Mouse (Mus musculus) myocyte (in vitro differentiated cells): ENCODE results near the gene Copg1.

Experiments
- E2F4 ChIP-seq: IDR thresholded peaks from one replicate; pipeline ENCODE4 v1.6.1; 2011; ENCODE audit warnings: mild to moderate bottlenecking, control low read depth, moderate library complexity; ENCODE audit not compliant: insufficient read depth
- MAX ChIP-seq: IDR thresholded peaks from one replicate; pipeline ENCODE4 v1.6.1; 2011; ENCODE audit warnings: low read depth, mild to moderate bottlenecking, control low read depth
- POLR2A ChIP-seq: IDR thresholded peaks from one replicate; pipeline ENCODE4 v1.6.1; 2011; ENCODE audit warnings: low read depth, mild to moderate bottlenecking, control low read depth, moderate library complexity; ENCODE audit not compliant: insufficient read length
- USF1 ChIP-seq: IDR thresholded peaks from one replicate; pipeline ENCODE4 v1.6.1; 2011; ENCODE audit warnings: low read depth, mild to moderate bottlenecking, control low read depth, moderate library complexity

GRCm38 (mm10) chr6:87875562-87875961 lies 12.1 kb upstream of the Copg1 start:
- TF ChIP-seq E2F4 (no peak), MAX (no peak), POLR2A (no peak), USF1 (no peak)
